Mouse (Mus musculus): Measurements from ENCODE around the gene Myo1h.

Gene Myo1h

GRCm38 (mm10) chr5:114296693-114297631, 8.0 kb downstream of the Myo1h start:
- DNase-seq (ENCODE audit: low spot score in 2 of 2) = no peak

- no peak for DNase-seq (ENCODE audit: low spot score in 2 of 2)
These were observed 9.4 kb downstream of the Myo1h start for GRCm38 (mm10) chr5:114298212-114298894.

- no peak for DNase-seq (ENCODE audit: low spot score in 2 of 2)
These were observed 10.3 kb downstream of the Myo1h start for GRCm38 (mm10) chr5:114299156-114299855.

DNA sequence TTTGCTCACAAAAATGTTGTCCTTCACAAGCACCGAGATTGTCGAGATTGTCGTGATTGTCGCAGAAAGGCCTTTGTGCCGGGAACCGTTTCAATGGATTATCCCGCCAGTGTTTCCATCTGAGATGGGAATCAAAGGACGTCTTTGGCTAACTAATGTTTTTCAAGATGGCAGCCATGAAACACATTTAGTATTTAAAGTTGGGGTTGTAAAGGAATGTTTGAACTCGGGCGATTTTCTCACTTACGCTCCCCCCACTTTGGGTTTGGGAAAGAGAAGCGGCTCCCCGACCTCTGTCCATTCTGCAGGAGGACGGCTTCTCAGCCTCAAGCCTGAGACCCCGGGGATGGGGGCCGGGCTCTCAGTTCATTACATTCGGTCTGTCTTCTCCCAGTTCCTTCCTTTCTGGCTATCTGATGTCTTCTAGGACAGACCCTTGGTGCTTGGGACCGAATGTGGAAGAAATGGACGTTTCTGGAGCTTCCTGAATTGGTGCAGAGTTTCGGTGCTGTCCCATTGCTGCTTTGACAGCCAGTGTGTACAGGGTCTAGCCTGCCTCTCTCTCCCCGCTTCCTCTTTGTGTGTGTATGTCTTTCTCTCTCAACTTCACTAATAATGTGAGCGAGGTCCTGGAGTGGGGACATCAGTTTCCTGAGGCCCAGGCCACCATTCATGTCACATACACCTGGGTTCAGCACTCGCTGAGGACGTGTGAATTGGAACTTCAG, 11.1 kb downstream of the Myo1h start:
- no peak for DNase-seq (ENCODE audit: low spot score in 2 of 2)

- DNase-seq (ENCODE audit: low spot score in 2 of 2) = no peak
These were observed 14.2 kb downstream of the Myo1h start for GRCm38 (mm10) chr5:114303166-114303565.

GRCm38 (mm10) chr5:114306496-114306895, 17.5 kb downstream of the Myo1h start:
- DNase-seq (ENCODE audit: low spot score in 2 of 2) = no peak

DNA sequence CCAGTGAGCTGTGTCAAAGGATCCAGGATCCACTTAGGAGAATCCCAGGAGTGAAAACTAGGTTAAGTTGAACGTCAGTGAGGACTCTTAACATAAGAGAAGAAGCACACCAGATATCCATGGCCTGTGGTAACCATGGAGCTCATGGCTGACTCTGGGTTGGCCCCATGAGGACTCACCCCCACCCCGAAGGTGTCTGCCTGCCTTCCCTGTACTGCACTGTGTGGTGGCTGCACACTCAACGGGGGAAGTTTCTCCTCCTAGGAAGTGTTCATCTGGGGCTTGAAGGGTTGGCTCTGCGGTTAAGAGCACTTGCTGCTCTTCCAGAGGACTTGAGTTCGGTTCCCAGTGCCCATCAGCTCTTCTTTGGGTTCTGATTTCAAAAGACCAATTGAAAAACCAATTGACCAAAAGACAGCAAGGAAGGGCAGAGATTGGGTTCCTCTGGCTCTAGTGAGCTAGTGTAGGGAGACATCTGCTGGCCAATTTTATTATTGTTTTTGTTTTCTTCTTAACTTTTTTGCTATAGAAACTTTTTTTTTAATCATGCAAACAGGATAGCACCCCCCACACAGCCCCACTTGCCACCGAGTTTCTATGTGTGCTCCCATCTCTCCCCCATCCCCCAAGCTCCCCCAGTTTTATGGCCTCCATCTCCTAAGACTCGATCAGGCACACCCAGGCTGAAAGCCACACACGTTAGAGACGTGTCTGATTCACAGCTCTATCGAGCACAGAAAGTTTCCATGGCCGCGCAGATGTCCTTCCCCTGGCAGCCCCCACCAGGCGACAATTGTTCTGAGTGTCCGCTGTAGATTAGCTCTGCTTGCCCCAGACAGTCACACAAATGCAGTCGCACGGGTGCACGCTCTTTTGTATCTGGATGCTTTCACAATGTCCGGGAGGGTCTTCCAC, 20.1 kb downstream of the Myo1h start:
- DNase-seq (ENCODE audit: low spot score in 2 of 2) = no peak

GRCm38 (mm10) chr5:114309680-114310036, 20.7 kb downstream of the Myo1h start:
- DNase-seq (ENCODE audit: low spot score in 2 of 2) = no peak

DNA sequence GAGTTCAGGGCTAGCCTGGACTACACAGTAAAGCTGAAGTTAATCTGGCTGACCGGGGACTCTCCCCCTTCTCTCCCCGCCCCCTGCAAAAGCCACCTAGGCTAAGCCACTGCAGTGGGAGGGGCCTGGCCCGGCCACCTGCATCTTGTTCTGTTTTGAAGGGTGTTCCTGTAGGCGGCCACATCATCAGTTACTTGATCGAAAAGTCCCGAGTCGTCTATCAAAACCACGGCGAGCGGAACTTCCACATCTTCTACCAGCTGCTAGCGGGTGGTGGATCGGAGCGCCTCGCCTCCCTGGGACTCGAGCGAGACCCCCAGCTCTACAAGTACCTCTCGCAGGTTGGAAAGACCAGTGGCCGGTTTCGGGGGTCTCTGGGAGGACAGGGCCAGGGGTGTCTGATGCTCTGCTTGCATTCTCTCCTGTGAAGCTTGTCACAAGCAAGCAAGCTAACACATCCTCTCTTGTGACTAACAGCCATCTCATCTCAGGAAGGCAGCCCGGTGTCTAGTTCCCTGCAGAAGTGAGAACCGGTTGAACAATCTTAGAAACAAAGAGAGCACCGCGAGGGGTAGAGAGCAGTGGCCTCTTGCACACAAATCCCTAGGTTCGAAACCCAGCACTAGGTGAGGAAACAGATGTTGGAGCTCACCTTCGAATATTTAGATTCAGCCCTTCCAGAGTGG, 34.3 kb downstream of the Myo1h start:
- DNase-seq (ENCODE audit: low spot score in 2 of 2) = no peak

- DNase-seq (ENCODE audit: low spot score in 2 of 2) = no peak
These were observed 35.0 kb downstream of the Myo1h start for GRCm38 (mm10) chr5:114323791-114324507.

DNA sequence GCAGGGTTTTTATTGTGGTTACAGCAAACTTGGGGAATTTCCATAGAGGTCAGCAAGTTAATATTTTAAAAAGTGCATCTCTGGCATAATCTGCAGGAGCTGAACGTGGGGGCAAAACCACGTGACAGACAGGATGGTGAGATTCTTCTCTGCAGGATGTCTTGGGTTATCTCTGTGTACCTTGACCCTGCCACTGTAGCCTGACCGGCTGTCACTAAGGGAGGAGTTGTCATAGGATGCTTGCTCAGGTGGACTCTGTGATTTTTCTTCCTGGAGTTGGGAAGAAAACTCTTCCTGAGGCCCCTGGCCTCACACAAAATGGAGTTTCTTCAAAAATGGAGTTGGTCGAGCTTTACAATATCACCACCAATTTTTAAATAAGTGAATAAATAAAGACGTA, 54.0 kb downstream of the Myo1h start:
- DNase-seq (ENCODE audit: low spot score in 2 of 2) = no peak

GRCm38 (mm10) chr5:114343612-114344011, 54.6 kb downstream of the Myo1h start:
- no peak for DNase-seq (ENCODE audit: low spot score in 2 of 2)

GRCm38 (mm10) chr5:114345538-114345937, 56.6 kb downstream of the Myo1h start:
- no peak for DNase-seq (ENCODE audit: low spot score in 2 of 2)

DNA sequence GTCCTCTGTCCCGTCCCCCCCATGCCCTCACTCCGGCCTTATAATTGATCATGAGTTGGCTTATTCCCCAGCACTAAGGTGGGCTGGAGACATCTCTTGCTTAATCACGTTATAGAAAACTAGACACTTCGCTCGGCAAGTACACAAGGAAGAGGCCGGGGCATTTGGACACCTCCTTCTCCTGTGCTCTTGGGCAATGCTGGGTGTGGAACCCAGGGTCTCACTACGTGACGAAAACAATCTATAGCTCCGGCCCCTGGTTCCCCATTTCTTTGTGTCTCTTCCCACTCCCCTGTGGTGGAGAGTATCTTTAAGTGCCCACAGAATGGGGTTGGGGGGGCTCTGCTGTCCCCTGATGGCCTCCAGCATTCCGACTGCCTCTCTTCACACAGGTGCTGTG, 58.0 kb downstream of the Myo1h start:
- DNase-seq (ENCODE audit: low spot score in 2 of 2) = no peak

- DNase-seq (ENCODE audit: low spot score in 2 of 2) = no peak
These were observed 62.5 kb downstream of the Myo1h start for GRCm38 (mm10) chr5:114351490-114351889.

- DNase-seq (ENCODE audit: low spot score in 2 of 2) = peak; percentile 85
These were observed 67.4 kb downstream of the Myo1h start for GRCm38 (mm10) chr5:114356250-114356935.

DNA sequence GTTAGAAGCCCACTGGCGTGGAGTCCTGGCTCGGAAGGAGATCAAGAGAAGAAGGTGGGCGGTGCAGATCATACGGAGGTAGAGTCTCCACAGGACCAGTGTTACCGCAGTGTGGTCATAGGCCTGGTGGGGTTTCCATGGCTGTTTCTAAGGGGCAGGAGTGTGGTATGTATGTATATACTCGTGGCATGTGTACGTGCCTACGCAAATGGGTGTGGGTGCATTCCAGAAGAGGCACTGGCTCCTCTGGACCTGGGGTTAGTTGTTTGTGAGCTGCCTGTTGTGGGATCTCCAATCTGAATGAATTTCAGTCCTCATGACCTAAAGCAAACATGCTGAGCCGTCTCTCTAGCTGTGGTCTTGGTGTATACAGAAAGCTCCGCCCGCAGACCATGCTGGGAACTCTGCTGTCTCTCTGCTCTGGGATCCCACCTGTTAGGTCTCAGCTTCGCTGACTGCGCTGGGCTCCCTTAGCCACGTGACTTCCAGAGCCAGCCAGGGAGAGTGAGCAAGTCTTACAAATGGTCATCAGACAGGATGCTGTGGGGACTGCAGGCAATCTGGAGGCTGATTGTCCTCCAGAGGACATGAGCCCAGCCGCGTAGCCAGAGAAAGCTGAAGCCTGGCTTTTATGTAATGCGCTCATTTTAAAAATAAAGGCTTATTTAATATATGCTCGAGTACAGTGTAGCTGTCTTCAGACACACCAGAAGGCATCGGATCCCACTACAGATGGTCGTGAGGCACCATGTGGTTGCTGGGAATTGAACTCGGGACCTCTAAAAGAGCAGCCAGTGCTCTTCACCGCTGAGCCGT, 68.2 kb downstream of the Myo1h start:
- peak in 1 of 2 experiments; percentile 55 for DNase-seq (ENCODE audit: low spot score in 2 of 2)

GRCm38 (mm10) chr5:114358833-114359232, 69.9 kb downstream of the Myo1h start:
- no peak for DNase-seq (ENCODE audit: low spot score in 2 of 2)

All from urinary bladder, postnatal 4 days (tissue).